Mouse (Mus musculus) C2C12 (cell line): Measurements from ENCODE around the gene Hoxc10. TPM values are rescaled to one million over a fixed set of nuclear protein-coding genes. Genes with fewer than 3 reads are reported as not detected.

Experiments used
- H3K27me3 ChIP-seq: one replicate; pipeline ENCODE4 v1.6.1; 2011; ENCODE audit not compliant: control insufficient read depth, insufficient read depth, insufficient read length
- H3K36me3 ChIP-seq: one replicate; pipeline ENCODE4 v1.6.1; 2011; ENCODE audit not compliant: control insufficient read depth, insufficient read depth
- H3K4me3 ChIP-seq: one replicate; pipeline ENCODE4 v1.5.1; 2011; ENCODE audit warnings: mild to moderate bottlenecking, control low read depth; ENCODE audit not compliant: poor library complexity, insufficient read depth, severe bottlenecking
- H3K79me2 ChIP-seq: one replicate; pipeline ENCODE4 v1.6.1; 2011; ENCODE audit not compliant: control insufficient read depth, insufficient read depth
- H3K79me3 ChIP-seq: one replicate; pipeline ENCODE4 v1.6.1; 2011; ENCODE audit warnings: low read depth, control low read depth
- H3ac ChIP-seq: one replicate; pipeline ENCODE3; 2011; ENCODE audit warnings: low read depth; ENCODE audit not compliant: control insufficient read depth, insufficient read length
- CEBPB ChIP-seq: IDR thresholded peaks from one replicate; pipeline ENCODE4 v1.6.1; 2011; ENCODE audit warnings: low read depth, mild to moderate bottlenecking, control low read depth, moderate library complexity
- CTCF ChIP-seq: IDR thresholded peaks from one replicate; pipeline ENCODE4 v1.5.1; 2011; ENCODE audit not compliant: control insufficient read depth, insufficient read depth, insufficient read length
- FOSL1 ChIP-seq: IDR thresholded peaks from one replicate; pipeline ENCODE4 v1.8.0; 2011; ENCODE audit warnings: mild to moderate bottlenecking, low read length; ENCODE audit not compliant: poor library complexity, insufficient read depth, severe bottlenecking
- MAX ChIP-seq: IDR thresholded peaks from one replicate; pipeline ENCODE4 v1.6.1; 2011; ENCODE audit warnings: mild to moderate bottlenecking, control low read depth
- MYOD1 ChIP-seq: IDR thresholded peaks from one replicate; pipeline ENCODE4 v1.6.1; 2011; ENCODE audit warnings: low read depth; ENCODE audit not compliant: control insufficient read depth, insufficient read length
- MYOG ChIP-seq: IDR thresholded peaks from one replicate; pipeline ENCODE4 v1.6.1; 2011; ENCODE audit not compliant: control insufficient read depth, insufficient read length; ENCODE audit errors: extremely low read depth
- USF1 ChIP-seq: IDR thresholded peaks from one replicate; pipeline ENCODE4 v1.6.1; 2011; ENCODE audit warnings: low read depth, mild to moderate bottlenecking, control low read depth, moderate library complexity
- polyA plus RNA-seq: library from polyadenylated mRNA; unstranded; fragments of >200 nt; fragmentation: generic; extraction: Trizol; gene quantifications from one replicate; pipeline ENCODE4 v1.2.1, GENCODE M21; 2012; ENCODE audit warnings: missing spikeins

Gene Hoxc10
- polyA plus RNA-seq, 1 experiment, result 49.6 TPM

DNA sequence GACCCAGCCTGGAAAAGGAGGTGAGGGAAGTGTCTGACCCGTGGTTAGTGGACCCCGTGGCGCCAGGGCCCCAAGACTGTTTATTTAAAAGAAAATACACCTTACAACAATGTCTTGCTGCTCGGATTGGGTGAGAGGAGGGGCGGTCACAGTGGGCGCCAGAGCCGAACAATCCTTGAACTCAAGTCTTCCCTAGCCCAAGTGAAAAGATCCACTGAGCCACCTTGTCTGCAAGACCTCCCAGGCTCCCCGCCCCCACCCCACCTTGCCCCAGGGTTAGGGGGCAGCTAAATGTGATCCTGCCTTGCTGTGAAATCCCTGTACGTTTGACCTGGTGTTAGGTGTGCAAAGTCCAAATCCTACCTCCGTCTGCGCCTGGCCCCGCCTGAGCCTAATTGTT is 9.7 kb upstream of the Hoxc10 start:
- Histone ChIP-seq H3K36me3 (peaks cover 7% of the 10 kb centered on the region), H3K79me3 (peaks cover 70% of the 10 kb centered on the region), H3K27me3 (no peaks in the 10 kb centered on the region), H3K4me3 (peak overlapping the region; percentile 88), H3K79me2 (peaks cover 95% of the 10 kb centered on the region), H3ac (peak overlapping the region; percentile 41)
- TF ChIP-seq MYOG (no peak), MAX (no peak), CTCF (no peak)

DNA sequence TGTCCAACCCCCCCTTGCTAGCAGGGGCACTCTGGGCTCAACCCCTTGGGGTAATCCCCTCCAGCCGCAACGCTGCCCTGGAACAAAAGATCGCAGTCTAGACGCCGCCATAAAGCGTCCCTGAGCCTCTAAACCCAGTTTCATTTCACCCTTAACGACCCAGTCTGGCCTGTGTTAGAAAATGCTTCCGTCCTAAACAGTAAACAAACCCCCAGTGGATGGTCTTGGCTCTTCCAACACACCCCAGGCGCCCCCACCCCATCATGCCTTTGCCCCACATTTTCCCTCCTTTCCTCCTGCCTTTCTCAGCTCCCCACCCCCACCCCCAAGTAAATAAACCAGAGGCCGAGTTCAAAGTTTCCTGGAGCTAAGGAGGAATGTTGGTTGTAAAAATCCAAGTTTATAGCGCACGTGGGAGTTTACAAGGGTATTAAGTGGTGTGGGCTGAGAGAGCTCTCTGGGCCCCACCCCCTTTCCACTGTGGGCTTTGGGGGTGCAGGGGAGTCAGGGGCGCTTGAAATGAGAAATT is 6.9 kb upstream of the Hoxc10 start:
- peak overlapping the region; percentile 87 for H3ac ChIP-seq
- peaks cover 83% of the 10 kb centered on the region for H3K79me3 ChIP-seq
- H3K36me3 ChIP-seq, result peaks cover 7% of the 10 kb centered on the region
- TF ChIP-seq USF1 (peak; percentile 30), FOSL1 (no peak)
- H3K4me3 ChIP-seq, result peak overlapping the region; percentile 25
- H3K79me2 ChIP-seq, result peaks cover 100% of the 10 kb centered on the region
- no peaks in the 10 kb centered on the region for H3K27me3 ChIP-seq

DNA sequence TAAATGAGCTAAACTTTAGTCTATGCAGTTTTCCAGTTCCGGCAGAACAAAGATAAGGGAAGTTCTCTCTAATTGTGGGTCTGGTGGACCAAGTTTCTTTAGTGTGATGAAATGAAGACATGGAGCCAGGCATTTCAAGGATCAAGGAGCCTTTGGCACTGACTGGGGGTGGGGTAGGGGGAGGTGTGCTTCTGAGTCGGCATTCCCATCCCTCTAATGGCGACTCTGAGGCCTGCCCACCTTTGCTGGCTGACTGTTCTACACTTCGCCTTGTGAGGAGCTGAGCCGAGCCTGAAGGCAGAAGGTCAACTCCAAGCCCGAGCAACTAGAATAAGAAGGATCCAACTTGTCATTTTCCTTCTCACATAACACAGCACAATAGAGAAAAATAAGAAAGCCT is 4.9 kb upstream of the Hoxc10 start:
- Histone ChIP-seq H3K4me3 (peak overlapping the region; percentile 15), H3ac (peak overlapping the region; percentile 66), H3K79me2 (peaks cover 99% of the 10 kb centered on the region), H3K27me3 (no peaks in the 10 kb centered on the region), H3K36me3 (peaks cover 7% of the 10 kb centered on the region), H3K79me3 (peaks cover 72% of the 10 kb centered on the region)
- no peak for TF ChIP-seq CTCF
- TF ChIP-seq MYOG, result no peak
- TF ChIP-seq MAX, result peak; percentile 36
- no peak for TF ChIP-seq FOSL1
- no peak for TF ChIP-seq MYOD1
- TF ChIP-seq CEBPB, result no peak
- TF ChIP-seq USF1, result no peak

DNA sequence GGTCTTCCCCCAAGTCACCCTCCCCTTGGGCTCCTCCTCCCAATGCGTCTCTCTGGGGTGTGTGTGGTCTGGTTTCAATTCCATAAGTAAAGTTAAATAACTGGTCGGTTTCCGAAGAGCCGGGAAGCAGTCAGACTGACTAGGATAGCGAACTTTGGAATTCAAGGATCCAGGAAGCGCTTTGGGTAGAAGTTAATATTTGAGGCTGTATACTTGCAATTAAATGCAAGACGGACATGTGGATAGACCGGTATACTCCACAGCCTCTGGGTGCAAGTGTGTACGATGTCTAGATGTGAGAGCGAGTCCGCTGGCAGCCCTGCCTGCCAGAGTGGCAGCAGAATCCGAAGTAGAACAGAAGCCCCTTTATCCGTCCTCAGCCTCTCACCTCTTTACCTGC is 4.1 kb upstream of the Hoxc10 start:
- peaks cover 2% of the 10 kb centered on the region for H3K36me3 ChIP-seq
- peak overlapping the region; percentile 71 for H3K4me3 ChIP-seq
- peak overlapping the region; percentile 66 for H3ac ChIP-seq
- peaks cover 99% of the 10 kb centered on the region for H3K79me2 ChIP-seq
- TF ChIP-seq MYOG, result no peak
- TF ChIP-seq CTCF, result no peak
- no peak for TF ChIP-seq MAX
- TF ChIP-seq CEBPB, result no peak
- no peak for TF ChIP-seq FOSL1
- TF ChIP-seq USF1, result no peak
- TF ChIP-seq MYOD1, result no peak
- H3K27me3 ChIP-seq, result no peaks in the 10 kb centered on the region
- H3K79me3 ChIP-seq, result peaks cover 72% of the 10 kb centered on the region

DNA sequence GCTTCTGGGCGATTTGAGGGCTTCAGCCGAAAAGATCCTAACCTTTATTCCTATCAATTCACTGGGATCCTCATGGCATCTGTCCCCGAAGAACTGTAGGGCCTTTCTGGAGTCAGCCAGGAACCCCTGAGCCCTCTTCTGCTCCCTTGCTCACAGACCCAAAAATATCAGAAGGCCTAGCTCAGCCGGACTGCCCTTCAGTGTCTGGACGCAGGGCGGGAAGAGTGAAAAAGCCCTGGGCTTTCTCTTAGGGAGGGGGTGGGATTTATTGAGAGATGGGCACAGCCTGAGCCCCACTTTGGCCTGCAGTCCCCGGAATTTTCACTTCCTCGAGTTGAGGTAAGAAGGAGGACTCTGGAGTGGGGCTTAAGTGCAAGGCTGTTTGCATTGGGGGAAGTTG is 3.3 kb upstream of the Hoxc10 start:
- Histone ChIP-seq H3K27me3 (no peaks in the 10 kb centered on the region), H3K4me3 (peak overlapping the region; percentile 71), H3K79me2 (peaks cover 99% of the 10 kb centered on the region), H3K36me3 (no peaks in the 10 kb centered on the region), H3ac (peak overlapping the region; percentile 70), H3K79me3 (peaks cover 71% of the 10 kb centered on the region)
- TF ChIP-seq MYOD1 (no peak), MAX (no peak), MYOG (no peak), USF1 (no peak)

DNA sequence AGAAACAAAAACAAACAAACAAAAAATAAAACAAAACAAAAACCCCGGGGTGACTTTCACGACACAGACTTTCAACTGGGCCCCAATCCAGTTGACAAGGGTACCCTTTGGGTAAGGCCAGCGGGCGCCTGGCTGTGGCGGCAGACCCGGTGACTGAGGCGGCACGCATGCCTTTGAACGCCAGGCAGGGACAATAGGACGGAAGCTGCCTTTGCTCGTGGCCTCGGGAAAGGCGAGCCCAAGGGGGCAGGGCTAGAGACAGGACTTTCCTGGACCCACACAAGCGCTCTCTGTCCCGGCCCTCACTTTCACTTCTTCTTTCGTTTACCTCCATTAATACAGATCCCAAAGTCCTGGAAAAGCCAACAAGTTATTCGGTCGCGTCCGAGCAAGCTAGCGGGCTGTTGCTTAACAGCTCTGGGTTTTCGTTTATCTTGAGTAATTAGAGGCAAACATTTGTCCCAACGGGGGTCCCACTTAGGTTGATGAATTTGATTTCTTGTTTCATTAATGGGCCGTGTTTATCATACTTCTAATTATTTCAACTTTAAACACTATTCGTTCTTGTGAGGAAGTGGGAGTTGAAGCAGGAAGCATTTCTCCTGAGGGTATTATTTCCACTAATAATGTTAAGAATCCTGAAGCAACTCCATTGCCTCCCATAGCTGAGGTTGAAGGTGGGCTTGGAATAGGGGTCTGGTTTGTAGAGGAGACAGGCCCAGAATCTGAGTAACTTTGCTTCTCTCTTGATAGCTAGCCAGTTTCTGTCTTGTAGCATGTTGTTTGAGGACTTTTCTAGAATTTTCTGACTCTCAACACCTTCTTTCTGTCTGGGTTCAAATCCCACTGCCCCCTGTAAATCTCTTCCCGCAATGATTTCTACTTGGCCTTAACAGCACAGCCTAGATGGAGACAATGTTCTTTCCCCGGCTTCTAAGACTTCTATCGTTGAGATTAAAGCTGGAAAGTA is 2.6 kb upstream of the Hoxc10 start:
- Histone ChIP-seq H3ac (peak overlapping the region; percentile 67), H3K36me3 (no peaks in the 10 kb centered on the region), H3K27me3 (no peaks in the 10 kb centered on the region), H3K79me2 (peaks cover 99% of the 10 kb centered on the region), H3K4me3 (peak overlapping the region; percentile 71), H3K79me3 (peaks cover 72% of the 10 kb centered on the region)
- TF ChIP-seq CEBPB, result no peak
- peak; percentile 93 for TF ChIP-seq MAX
